Mouse (Mus musculus): ENCODE data around the gene Hydin. TPM values are rescaled to one million over a fixed set of nuclear protein-coding genes. Genes with fewer than 3 reads are reported as not detected.

The Hydin gene
- total and polyA plus RNA-seq, 3 experiments: not detected

DNA sequence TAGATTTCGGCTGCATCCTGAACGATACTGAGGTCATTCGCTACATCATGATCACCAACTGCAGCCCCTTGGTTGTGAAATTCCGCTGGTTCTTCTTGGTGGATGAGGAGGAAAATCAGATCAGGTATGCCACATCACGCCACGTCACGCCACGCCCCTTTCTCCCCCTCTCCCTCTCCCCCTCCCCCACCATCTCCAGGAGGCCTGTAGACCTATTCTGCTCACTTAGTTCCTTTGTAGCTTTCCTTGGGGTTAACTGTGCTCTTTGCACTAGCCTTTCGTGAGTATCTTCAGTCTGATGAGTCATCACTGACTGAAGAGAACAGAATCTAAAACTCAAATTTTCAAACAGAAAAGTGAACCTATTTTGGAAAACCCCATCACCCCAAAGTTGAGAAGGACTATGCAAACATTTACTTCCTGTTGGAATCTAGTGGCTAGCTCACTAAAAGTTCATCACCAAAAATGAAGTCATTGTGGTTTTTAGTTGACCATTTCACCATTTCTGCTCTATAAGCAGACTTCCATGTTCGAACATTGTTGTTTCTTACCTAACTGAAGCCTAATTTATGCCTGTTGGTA lies 195.9 kb downstream of the Hydin start:
- TF ChIP-seq SIN3A (IDR thresholded peaks at IDR 0.05; ENCODE audit: low read length): no peak
- no peak for TF ChIP-seq ZNF384 (IDR thresholded peaks at IDR 0.05; ENCODE audit: low read depth, low read length)
- no peak for TF ChIP-seq CHD2 (IDR thresholded peaks at IDR 0.05; ENCODE audit: low read length)
- no peak for TF ChIP-seq MAX (IDR thresholded peaks at IDR 0.05; ENCODE audit: low read length)
- no peak for TF ChIP-seq UBTF (IDR thresholded peaks at IDR 0.05; ENCODE audit: borderline replicate concordance, insufficient read depth, low read depth, low read length)
- no peak for TF ChIP-seq ETS1 (IDR thresholded peaks at IDR 0.05; ENCODE audit: low read depth, low read length)
- no peak for TF ChIP-seq TCF12 (IDR thresholded peaks at IDR 0.05; ENCODE audit: low read depth, low read length)
- no peak for TF ChIP-seq TBP (IDR thresholded peaks at IDR 0.05; ENCODE audit: low read depth, low read length)
- no peak for TF ChIP-seq NELFE (IDR thresholded peaks at IDR 0.05; ENCODE audit: low read depth, low read length)
- TF ChIP-seq RAD21 (IDR thresholded peaks at IDR 0.05; ENCODE audit: low read depth, low read length): no peak
- Histone ChIP-seq H3K36me3 (ENCODE audit: control insufficient read depth in 1 of 2, insufficient read depth in 2 of 2, low read length in 2 of 2) (no peaks in the 10 kb centered on the region), H3K4me3 (ENCODE audit: control insufficient read depth in 1 of 2, insufficient read depth in 1 of 2, low read depth in 2 of 2, low read length in 2 of 2) (no peak overlapping the region), H3K79me2 (ENCODE audit: control insufficient read depth, insufficient read depth, low read length, poor library complexity) (no peaks in the 10 kb centered on the region), H3K4me1 (ENCODE audit: control insufficient read depth in 1 of 2, insufficient read depth in 2 of 2, low read length in 2 of 2) (no peaks in the 10 kb centered on the region), H3K9me3 (replicated peaks; ENCODE audit: insufficient read depth, low read length) (no peaks in the 10 kb centered on the region), H3K27me3 (ENCODE audit: control insufficient read depth in 1 of 2, insufficient read depth in 2 of 2, low read length in 2 of 2) (no peaks in the 10 kb centered on the region), H3K9ac (ENCODE audit: control insufficient read depth, low read depth, low read length, poor library complexity, severe bottlenecking) (no peak overlapping the region), H3K27ac (ENCODE audit: control insufficient read depth, low read depth, low read length) (no peak overlapping the region)
- DNase-seq (ENCODE audit: low read depth, low spot score): no peak

DNA sequence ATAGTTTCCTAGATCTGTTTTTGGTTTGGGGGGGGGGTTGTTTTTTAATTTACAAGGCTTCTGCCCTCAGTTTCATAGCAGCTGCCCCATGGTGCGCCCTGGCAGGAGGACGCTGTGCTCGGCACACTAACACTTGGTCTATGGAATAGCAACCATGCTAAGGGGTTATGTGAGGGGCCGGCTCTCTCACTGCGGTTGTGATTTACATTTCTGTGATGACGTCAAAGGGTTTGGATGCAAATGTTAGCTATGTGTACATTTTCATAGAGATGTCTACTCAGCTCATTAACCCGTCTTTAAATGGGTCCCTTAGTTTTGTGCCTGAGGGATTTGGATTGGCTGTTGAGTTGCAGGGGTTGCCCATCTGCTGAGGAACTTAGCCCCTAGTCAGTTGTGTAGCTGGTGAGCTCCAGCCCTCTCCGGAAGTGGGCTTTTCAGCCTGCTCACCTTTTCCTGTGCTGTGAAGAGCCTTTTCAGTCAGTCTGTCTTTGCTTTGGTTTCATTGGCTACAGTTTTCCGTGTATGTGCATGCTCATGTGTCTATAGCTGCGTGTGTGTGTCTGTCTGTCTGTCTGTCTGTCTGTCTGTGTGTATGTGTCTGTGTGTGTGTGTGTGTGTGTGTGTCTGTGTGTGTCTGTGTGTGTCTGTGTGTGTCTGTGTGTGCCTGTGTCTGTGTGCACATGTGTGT lies 197.1 kb downstream of the Hydin start:
- DNase-seq (ENCODE audit: low read depth, low spot score): no peak
- Histone ChIP-seq H3K4me3 (ENCODE audit: control insufficient read depth in 1 of 2, insufficient read depth in 1 of 2, low read depth in 2 of 2, low read length in 2 of 2) (no peak overlapping the region), H3K9me3 (replicated peaks; ENCODE audit: insufficient read depth, low read length) (no peaks in the 10 kb centered on the region), H3K27me3 (ENCODE audit: control insufficient read depth in 1 of 2, insufficient read depth in 2 of 2, low read length in 2 of 2) (no peaks in the 10 kb centered on the region), H3K79me2 (ENCODE audit: control insufficient read depth, insufficient read depth, low read length, poor library complexity) (no peaks in the 10 kb centered on the region), H3K4me1 (ENCODE audit: control insufficient read depth in 1 of 2, insufficient read depth in 2 of 2, low read length in 2 of 2) (no peaks in the 10 kb centered on the region), H3K9ac (ENCODE audit: control insufficient read depth, low read depth, low read length, poor library complexity, severe bottlenecking) (no peak overlapping the region), H3K36me3 (ENCODE audit: control insufficient read depth in 1 of 2, insufficient read depth in 2 of 2, low read length in 2 of 2) (no peaks in the 10 kb centered on the region), H3K27ac (ENCODE audit: control insufficient read depth, low read depth, low read length) (no peak overlapping the region)
- TF ChIP-seq MAFK (IDR thresholded peaks at IDR 0.05; ENCODE audit: borderline replicate concordance, low read depth, low read length) (no peak), POLR2AphosphoS5 (IDR thresholded peaks at IDR 0.05; ENCODE audit: borderline replicate concordance, low read depth, low read length) (no peak), KAT2A (conservative IDR thresholded peaks at IDR 0.05; ENCODE audit: low read depth, low read length) (no peak), POLR2AphosphoS2 (IDR thresholded peaks at IDR 0.05; ENCODE audit: low read length) (no peak), HCFC1 (IDR thresholded peaks at IDR 0.05; ENCODE audit: low read depth, low read length) (no peak), ZKSCAN1 (IDR thresholded peaks at IDR 0.05; ENCODE audit: low read depth, low read length) (no peak), BHLHE40 (IDR thresholded peaks at IDR 0.05; ENCODE audit: borderline replicate concordance, low read depth, low read length) (no peak), TCF12 (IDR thresholded peaks at IDR 0.05; ENCODE audit: low read depth, low read length) (no peak), ZMIZ1 (IDR thresholded peaks at IDR 0.05; ENCODE audit: low read depth, low read length) (no peak), USF1 (IDR thresholded peaks at IDR 0.05; ENCODE audit: low read depth, low read length) (no peak)

Measured in MEL (cell line).